Mouse (Mus musculus) megakaryocyte-erythroid progenitor cell, adult 5-6 weeks (primary cell): ENCODE results near the gene Snap23. TPM values are rescaled to one million over a fixed set of nuclear protein-coding genes. Genes with fewer than 3 reads are reported as not detected.
"Not testable (repeated sequence)": the region's sequence is repeated elsewhere in the genome, so short reads cannot be mapped to it uniquely, and the experiment has no call there.

Experiments used
- ATAC-seq: replicated peaks from 2 replicates; pipeline ENCODE4 v1.8.0; 2016; ENCODE audit warnings: mild to moderate bottlenecking, inconsistent platforms; ENCODE audit not compliant: severe bottlenecking, poor library complexity, low FRiP score, low TSS enrichment
- total RNA-seq, 2 experiments: library from RNA; stranded (forward) in 1 of 2; stranded (reverse) in 1 of 2; fragments of 200-1000, 215-1000 nt in 1 of 2; fragments of >200 nt in 1 of 2; fragmentation: Nextera tagmentation in 1 of 2; gene quantifications; 2 replicates each; pipeline ENCODE4 v1.2.3; 2014 to 2017

Gene Snap23
- total RNA-seq (2014; fragmentation: Nextera tagmentation) (57.8 and 76.4 TPM in 2 replicates), total RNA-seq (2017) (136 and 161 TPM in 2 replicates)

DNA sequence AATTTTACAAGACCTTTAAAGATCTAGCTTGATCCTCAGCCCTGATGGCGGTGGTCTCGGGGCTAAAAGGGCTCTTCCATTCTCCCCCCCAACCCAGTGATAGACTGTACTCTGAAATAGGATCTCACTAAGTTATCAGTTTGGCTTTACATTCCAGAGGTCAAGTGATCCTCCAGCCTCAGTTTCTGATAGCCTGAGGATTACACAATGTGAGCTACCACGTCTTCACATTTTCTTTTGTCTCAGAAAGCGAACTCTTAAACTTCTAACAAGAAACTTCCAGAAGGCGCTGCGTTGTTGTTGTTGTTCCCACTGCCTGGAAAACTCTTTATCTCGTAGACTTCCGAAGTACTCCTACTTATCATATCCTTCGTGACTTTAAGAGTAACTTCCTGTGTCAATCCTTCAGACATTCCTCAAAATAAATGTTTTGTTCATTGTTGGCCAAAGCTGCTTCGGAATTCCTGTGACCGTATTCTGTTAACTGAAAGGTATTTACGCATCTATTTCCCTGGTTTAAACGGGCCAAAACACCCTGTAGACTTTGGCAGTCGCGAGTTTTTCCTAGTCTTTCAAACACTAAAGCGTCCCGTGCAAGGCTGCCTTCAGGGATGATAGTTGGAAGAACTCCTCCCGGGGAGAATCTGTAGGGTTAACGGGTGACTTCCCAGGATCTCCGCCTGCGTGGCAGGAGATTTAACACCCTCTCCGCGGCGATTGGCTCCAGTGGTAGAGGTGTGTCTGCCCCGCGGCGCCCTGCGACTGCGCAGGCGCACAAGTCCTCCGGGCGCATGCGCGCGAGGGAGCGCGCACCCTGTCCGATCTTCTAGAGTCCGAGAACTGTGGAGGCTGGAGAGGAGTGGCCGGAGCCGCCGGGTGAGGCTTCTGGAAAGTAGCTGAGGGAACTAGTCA is at the start of gene Snap23:
Gene Snap23, plus strand, starts transcription at position 786 of the 912 bp plus-strand sequence.
- ATAC-seq = peak; percentile 78

GRCm38 (mm10) chr2:120518547-120519210 is 48.8 kb upstream of the Snap23 start:
- no peak for ATAC-seq

GRCm38 (mm10) chr2:120526771-120527170 is 40.7 kb upstream of the Snap23 start:
- no peak for ATAC-seq

GRCm38 (mm10) chr2:120529531-120529930 is 37.9 kb upstream of the Snap23 start:
- no peak for ATAC-seq

DNA sequence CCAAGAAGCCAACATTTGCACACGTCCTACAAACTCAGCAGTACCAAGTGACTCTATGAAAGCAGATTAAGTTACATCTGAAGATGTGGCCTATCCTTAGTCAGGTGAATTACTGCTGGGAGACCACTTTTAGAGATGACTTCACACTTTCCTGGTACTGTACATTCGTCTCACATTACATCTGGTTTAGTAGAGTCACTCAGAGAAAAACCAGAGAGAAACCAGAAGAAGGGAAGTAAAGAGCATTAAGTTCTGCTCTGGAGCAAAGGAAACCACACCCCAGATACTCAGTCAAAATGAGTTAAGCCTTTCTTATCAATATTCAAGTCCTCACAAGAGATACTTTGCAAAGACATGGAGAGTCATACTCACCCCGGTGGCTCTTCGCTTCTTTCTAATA is 36.2 kb upstream of the Snap23 start:
- no peak for ATAC-seq

GRCm38 (mm10) chr2:120539333-120539732 is 28.1 kb upstream of the Snap23 start:
- no peak for ATAC-seq

- ATAC-seq = no peak
These were observed 27.7 kb upstream of the Snap23 start for GRCm38 (mm10) chr2:120539778-120540208.

GRCm38 (mm10) chr2:120544732-120545131 is 22.7 kb upstream of the Snap23 start:
- ATAC-seq = no peak

- no peak for ATAC-seq
These were observed 10.6 kb upstream of the Snap23 start for GRCm38 (mm10) chr2:120556868-120557267.

GRCm38 (mm10) chr2:120558813-120559212 is 8.7 kb upstream of the Snap23 start:
- no peak for ATAC-seq

GRCm38 (mm10) chr2:120561524-120561923 is 5.9 kb upstream of the Snap23 start:
- no peak for ATAC-seq

DNA sequence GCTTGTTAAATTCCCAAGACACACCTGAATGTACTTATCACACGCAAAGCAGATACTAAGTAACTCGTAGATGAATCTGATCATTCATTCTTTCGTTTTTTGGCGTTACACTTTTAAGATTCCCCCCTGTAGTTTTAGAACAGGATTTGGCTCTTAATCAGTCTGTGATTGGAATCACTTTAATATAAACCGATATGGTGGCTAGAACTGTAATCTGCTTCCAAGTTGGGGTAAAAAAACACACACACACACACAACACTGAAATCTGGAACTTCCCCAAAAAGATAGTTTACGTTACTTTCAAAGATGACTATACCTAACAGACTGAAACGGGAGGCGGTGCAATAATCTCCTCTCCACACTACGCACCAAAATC is 4.6 kb upstream of the Snap23 start:
- no peak for ATAC-seq

- peak; percentile 78 for ATAC-seq
These were observed 4.1 kb upstream of the Snap23 start, which contains the start of gene Zfp106 for GRCm38 (mm10) chr2:120563235-120563990. Zfp106 (minus strand) TSS chr2:120563843.

DNA sequence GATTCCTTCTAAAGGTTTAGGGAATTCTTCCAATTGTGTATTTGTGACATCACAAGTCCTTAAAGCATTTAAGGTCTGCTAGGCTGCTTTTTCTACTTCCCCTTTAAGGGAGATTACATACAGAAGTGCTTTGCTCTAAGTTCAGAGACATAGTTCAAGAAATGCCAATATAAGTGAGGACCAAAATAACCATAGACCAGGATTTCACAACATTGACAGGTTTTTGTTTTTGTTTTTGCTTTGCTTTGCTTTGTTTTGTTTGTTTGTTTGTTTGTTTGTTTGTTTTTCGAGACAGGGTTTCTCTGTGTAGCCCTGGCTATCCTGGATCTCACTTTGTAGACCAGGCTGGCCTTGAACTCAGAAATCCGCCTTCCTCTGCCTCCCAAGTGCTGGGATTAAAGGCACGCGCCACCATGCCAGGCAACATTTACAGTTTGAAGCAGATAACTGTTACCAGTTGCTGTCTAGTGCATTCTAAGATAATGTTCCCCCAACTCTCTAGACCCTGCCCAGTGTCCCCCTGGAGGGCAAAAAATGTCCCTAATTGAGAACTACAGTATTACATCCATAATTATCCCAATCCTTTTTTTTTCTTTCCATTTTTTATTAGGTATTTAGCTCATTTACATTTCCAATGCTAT is 2.8 kb upstream of the Snap23 start:
- ATAC-seq = not testable (repeated sequence)

- ATAC-seq = 0 out of 2 replicates have a peak, but pooled peaks have one; percentile 33
These were observed 2.1 kb upstream of the Snap23 start for GRCm38 (mm10) chr2:120565363-120565762.

DNA sequence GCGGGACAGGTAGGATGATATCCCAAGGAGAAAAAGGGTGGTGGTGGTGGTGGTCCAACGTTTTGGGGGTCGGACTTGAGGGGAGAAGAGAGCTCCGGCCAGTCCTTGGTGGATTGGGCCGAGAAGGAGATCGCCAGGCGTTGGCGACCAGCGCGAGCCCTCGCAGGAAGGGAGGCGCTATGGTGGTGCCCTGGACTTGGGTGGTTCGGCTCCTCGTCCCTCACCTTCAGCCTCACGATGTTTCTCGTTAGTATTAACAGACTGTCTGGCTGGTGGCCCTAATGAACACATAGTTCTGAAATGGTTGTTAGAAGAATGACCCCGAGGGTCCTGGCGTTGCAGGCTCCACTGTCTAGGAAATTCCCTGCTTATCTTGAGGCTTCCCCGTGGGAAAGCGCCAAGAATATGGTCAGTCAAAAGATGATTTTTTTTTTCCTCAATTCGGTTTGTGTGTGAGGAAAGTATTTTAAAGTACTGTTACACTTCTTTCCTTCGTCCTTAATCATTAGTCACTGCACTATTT is 388 bp downstream of the Snap23 start:
- peak; percentile 18; the same call in 1 of the 2 replicates for ATAC-seq

DNA sequence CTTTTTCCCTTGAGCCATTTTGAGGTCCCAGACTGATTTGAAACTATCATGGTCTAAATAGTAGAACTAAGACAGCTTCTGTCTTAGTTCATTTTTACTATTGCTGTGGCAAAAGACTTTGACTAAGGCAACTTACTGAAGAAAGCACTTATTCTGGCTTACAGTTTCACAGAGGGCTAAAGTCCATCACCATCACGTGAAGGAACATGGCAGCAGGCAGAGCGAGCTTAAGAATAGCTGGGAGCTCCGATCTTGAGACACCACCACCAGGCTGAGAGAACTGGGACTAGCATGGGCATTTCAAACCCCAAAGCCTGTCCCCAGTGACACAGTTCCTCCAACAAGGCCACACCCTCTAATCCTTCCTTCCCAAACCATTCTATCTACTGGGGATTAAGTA is 3.6 kb downstream of the Snap23 start:
- ATAC-seq = no peak

DNA sequence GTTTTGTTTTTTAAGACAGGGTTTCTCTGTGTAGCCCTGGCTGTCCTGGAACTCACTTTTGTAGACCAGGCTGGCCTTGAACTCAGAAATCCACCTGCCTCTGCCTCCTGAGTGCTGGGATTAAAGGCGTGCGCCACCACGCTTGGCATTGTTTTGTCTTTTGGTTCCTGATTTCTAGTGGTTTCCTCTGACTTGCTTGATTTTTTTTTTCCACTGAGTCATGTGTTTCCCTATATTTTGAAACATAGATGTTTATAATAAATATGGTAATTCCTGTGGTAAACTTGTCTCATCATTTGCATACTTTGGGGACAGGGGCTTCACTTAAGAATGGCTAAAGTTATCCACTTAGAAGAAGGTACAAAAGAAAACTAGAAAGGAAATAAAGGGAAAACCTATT is 4.7 kb downstream of the Snap23 start:
- not testable (repeated sequence) for ATAC-seq

DNA sequence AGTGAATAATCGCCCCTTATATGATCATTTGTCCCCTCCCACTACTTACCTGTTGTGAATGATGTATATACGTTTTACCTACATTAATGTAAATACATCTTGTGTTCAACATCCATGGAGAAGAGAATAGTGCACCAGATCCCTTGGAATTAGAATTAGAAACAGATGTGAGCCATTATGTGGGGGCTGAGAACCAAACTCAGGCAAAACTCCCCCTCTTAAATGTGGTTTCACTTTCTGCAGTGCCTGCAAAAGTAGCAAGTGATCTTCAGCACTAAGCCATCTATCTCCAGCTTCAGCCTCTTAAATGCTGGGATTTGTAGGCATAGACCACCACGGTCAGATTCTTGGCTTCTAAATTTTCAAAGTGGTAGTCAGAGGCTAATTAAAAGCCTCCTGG is 7.7 kb downstream of the Snap23 start:
- ATAC-seq = no peak
